Mouse (Mus musculus): Measurements from ENCODE around the gene Fstl4.

GRCm38 (mm10) chr11:53013906-53014305, 249.5 kb downstream of the Fstl4 start:
- TF ChIP-seq CTCF (IDR thresholded peaks at IDR 0.05) (no peak), POLR2A (IDR thresholded peaks at IDR 0.05; ENCODE audit: insufficient read depth, low read depth, low read length) (no peak)
